Mouse (Mus musculus) erythroblast, embryonic 14.5 days (primary cell): Measurements from ENCODE around the gene Shank2.

ENCODE experiments used
- GATA1 ChIP-seq: IDR thresholded peaks from 2 replicates; pipeline ENCODE4 v1.6.1; 2012; ENCODE audit warnings: low read length, inconsistent platforms, mixed read lengths
- TAL1 ChIP-seq: IDR thresholded peaks from 3 replicates; pipeline ENCODE4 v1.6.1; 2012; ENCODE audit warnings: low read length, inconsistent platforms, mixed read lengths

DNA sequence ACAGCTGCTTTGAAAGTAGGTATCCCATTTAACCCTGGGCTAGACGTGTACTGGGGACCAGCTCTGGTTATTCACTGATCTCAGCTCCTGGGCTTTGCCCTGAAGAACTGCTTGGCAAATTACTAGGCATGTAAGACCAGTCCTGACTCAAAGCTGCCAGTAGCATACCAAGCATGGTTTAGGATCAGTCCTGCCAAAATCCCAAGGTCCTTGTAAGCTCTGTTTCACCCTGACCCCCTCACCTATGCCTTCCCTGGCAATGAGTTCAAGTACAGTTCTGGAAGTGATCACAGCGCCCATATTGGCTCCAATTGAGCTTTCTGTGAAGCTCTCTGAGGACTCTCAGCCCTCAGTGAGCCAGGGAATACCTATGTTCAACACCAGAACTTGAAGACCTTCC, 136.7 kb downstream of the Shank2 start:
- TF ChIP-seq GATA1 (no peak), TAL1 (no peak)
